Mouse (Mus musculus) spleen, adult 2 months (tissue): ENCODE data around the gene B3galt4.

ENCODE experiments used
- CTCF ChIP-seq: fragments of 200-500 bp; IDR thresholded peaks from 2 replicates; pipeline ENCODE4 v1.5.1; 2011; ENCODE audit warnings: mild to moderate bottlenecking, inconsistent platforms; ENCODE audit not compliant: insufficient read depth, insufficient read length, insufficient replicate concordance; ENCODE audit errors: extremely low read depth
- POLR2A ChIP-seq: fragments of 200-500 bp; IDR thresholded peaks from 2 replicates; pipeline ENCODE4 v1.6.1; 2011; ENCODE audit warnings: low read depth, low read length, inconsistent platforms

DNA sequence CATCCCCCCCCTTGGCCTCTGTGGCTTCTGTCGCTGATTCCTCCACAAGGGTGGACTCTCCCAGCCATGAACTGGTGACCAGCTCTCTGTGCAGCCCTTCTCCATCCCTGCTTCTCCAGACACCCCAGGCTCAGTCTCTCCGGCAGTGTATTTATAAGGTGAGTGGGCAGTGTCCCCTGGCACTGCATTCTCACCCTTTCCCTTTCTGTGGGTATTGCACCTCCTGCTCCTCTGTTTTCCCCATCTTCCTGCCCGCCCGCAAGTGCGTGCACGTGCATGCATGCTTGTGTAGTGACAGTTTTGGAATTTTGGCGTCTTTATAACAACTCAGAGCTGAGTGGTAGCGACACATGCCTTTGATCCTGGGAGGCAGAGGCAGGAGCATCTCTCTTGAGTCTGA is 37.4 kb downstream of the B3galt4 start:
- TF ChIP-seq CTCF (no peak), POLR2A (no peak)
